Mouse (Mus musculus) stomach, postnatal 0 days (tissue): ENCODE measurements around the gene Cpxm2.

Source experiments
- CTCF ChIP-seq: IDR thresholded peaks from 2 replicates; pipeline ENCODE4 v1.5.1; 2016; ENCODE audit warnings: antibody characterized with exemption, low read depth, mild to moderate bottlenecking, moderate library complexity
- EP300 ChIP-seq: optimal IDR thresholded peaks from 2 replicates; pipeline ENCODE3; 2016; ENCODE audit warnings: antibody characterized with exemption

DNA sequence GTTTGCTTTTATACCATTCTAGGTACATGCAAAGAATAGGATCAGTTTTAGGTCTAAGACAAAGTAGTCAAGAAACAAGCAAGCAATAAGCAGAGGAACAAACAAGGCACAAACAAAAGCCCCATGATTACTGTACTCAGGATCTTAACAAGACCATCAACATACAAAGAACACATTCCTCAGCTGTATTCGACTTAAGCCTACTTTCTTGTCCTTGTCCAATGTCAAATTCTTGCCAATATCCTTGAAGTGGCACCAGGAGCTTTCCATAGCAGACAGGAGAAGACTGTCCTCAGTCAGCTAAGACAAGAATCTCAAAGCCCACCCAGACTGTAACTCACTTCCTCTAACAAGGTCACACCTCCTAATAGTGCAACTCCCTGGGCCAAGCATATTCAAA is 24.5 kb upstream of the Cpxm2 start:
- no peak for TF ChIP-seq CTCF
- no peak for TF ChIP-seq EP300
